Mouse (Mus musculus): ENCODE measurements at regions not wholly inside any gene's neighbourhood (a gene's known extent, or its start where the extent isn't known, plus 50 kb on each side); places are given as distances from the start of the nearest gene placed in this dataset.

- DNase-seq (ENCODE audit: low spot score in 2 of 2) = no peak
These were observed 70.8 kb upstream of the Picalm start for GRCm38 (mm10) chr7:90059249-90059628.

DNA sequence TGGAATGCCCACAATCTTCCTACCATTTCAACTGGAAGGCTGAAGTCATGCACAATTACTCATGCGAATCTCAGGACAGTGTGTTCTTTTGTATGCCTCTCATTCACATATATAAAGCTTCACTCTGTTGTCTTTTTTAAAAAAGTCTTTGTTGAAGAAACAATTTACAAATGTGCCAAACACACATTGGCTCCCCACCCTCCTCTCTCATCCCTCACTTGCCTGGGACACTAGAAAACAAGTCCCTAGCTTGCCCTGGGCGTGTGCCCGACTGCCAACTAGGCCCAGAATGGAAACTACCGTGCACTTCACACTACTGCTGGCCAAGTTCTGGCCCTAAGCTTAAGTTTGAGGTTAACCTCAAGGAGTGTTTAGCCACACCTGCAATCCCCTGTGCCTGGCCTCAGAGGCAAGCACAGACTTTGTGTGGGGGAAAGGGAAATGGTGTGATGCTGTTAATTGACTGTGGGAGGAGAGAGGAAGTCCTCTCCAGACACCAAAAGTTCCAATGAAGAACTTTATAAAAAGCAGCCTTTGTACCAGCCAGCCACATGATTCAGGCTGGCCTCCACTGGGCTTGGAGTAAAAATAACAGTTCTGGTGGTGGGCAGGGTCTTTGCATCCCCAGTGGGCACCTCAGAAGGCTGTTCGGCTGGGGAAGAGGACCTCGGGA lies 70.2 kb upstream of the Picalm start:
- peak; percentile 23 to 50 for DNase-seq (ENCODE audit: low spot score in 2 of 2)

GRCm38 (mm10) chr7:90060343-90061175 lies 69.5 kb upstream of the Picalm start:
- DNase-seq (ENCODE audit: low spot score in 2 of 2) = no peak

DNA sequence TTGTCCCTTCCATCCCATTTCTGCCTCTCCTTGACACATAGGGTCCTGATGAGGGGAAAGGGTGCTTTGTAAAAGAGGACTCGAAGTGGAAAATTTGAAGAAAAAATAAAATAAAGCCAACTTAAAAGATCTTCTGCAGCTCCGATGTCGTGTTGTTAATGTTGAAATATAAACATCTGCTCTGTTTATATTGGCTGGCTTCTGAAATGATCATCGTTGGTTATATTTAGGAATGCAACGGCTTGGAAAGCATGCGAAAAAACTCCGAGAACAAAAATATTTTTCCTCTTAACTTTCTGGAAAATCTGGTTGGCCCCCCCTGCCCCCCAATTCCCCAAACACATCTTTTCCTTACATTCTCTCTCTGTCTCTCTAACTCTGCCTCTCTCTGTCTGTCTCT lies 68.3 kb upstream of the Picalm start:
- DNase-seq (ENCODE audit: low spot score in 2 of 2) = no peak

- DNase-seq (ENCODE audit: low spot score in 2 of 2) = no peak
These were observed 67.1 kb upstream of the Picalm start for GRCm38 (mm10) chr7:90062874-90063273.

DNA sequence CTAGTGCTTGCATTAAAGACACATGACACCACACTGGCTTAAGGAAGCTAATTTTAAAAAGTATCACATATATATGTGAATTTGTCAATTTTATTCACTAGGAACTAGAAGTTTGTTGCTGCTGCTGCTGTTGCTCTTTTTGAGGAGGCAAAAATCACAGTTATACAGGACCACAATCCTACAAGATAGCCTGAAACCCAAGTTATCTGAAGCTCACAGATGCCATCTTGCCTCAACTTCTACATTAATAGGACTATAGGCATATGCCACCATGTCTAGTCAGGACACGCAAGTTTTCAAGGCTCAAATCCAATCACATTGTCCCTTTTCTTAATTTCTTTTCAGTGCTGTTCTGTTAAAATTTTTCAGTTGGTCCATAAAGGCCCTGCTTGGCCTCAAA lies 65.8 kb upstream of the Picalm start:
- no peak for DNase-seq (ENCODE audit: low spot score in 2 of 2)

- no peak for DNase-seq (ENCODE audit: low spot score in 2 of 2)
These were observed 64.6 kb upstream of the Picalm start for GRCm38 (mm10) chr7:90065269-90065955.

DNA sequence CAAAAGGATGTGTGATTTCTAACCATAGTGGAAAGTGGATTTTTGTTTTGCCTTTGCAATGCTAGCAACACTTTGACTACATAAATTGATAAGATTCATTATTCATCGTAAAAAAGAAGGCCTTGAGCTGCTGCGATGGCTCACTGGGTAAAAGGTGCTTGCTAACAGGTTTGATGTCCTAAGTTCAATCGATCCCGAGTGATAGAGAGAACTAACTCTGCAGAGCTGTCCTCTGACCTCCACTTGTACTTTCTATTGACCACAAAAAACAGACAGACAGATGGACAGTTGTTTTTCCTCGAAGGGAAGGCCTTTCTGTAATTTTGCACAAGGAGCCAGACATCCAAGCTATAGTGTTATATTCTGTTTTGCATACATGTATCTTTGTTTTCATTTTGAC lies 63.7 kb upstream of the Picalm start:
- DNase-seq (ENCODE audit: low spot score in 2 of 2) = no peak

- no peak for DNase-seq (ENCODE audit: low spot score in 2 of 2)
These were observed 61.9 kb upstream of the Picalm start for GRCm38 (mm10) chr7:90067961-90068665.

GRCm38 (mm10) chr7:90070267-90070666 lies 59.7 kb upstream of the Picalm start:
- DNase-seq (ENCODE audit: low spot score in 2 of 2) = no peak

- DNase-seq (ENCODE audit: low spot score in 2 of 2) = no peak
These were observed 56.1 kb upstream of the Picalm start for GRCm38 (mm10) chr7:90073865-90074264.

- peak in 1 of 2 experiments; percentile 22 for DNase-seq (ENCODE audit: low spot score in 2 of 2)
These were observed 55.4 kb upstream of the Picalm start for GRCm38 (mm10) chr7:90074592-90074991.

GRCm38 (mm10) chr7:90077565-90077964 lies 52.4 kb upstream of the Picalm start:
- DNase-seq (ENCODE audit: low spot score in 2 of 2) = no peak

- no peak for DNase-seq (ENCODE audit: low spot score in 2 of 2)
These were observed 49.8 kb upstream of the Picalm start for GRCm38 (mm10) chr7:90080083-90080772.
